Mouse (Mus musculus): Measurements from ENCODE around the gene Gpha2.

- TF ChIP-seq GATA1 (IDR thresholded peaks at IDR 0.05; ENCODE audit: low read length) (no peak), TAL1 (IDR thresholded peaks at IDR 0.05; ENCODE audit: low read length) (no peak)
Observed at GRCm38 (mm10) chr19:6242281-6242680, 16.1 kb downstream of the Gpha2 start.
